Mouse (Mus musculus) hindbrain, postnatal 0 days (tissue): ENCODE measurements around the gene Il20. TPM values are rescaled to one million over a fixed set of nuclear protein-coding genes. Genes with fewer than 3 reads are reported as not detected.

Source experiments
- ATAC-seq: fragments of 200-750 bp; cut with Nextera tagmentation; 2 replicates; pipeline ENCODE4 v1.8.0; 2017; ENCODE audit warnings: mild to moderate bottlenecking, moderate TSS enrichment, moderate library complexity
- DNase-seq: peaks from one replicate; pipeline ENCODE4 v3.0.0-alpha.2; 2015; ENCODE audit warnings: low spot score
- H3K27ac ChIP-seq: fragments of 300-500 bp; sonication (generic); 2 replicates; pipeline ENCODE4 v1.5.1; 2014; ENCODE audit warnings: mild to moderate bottlenecking
- H3K27me3 ChIP-seq: fragments of 300-500 bp; sonication (generic); 2 replicates; pipeline ENCODE4 v1.6.1; 2014; ENCODE audit warnings: low read length, mixed read lengths; ENCODE audit not compliant: insufficient read depth
- H3K36me3 ChIP-seq: fragments of 300-500 bp; sonication (generic); 2 replicates; pipeline ENCODE4 v1.6.1; 2014; ENCODE audit warnings: low read length, mixed read lengths; ENCODE audit not compliant: insufficient read depth
- H3K4me1 ChIP-seq: fragments of 300-500 bp; sonication (generic); 2 replicates; pipeline ENCODE4 v1.6.1; 2014; ENCODE audit warnings: antibody characterized with exemption, low read length, mixed read lengths; ENCODE audit not compliant: insufficient read depth
- H3K4me2 ChIP-seq: fragments of 300-500 bp; sonication (generic); 2 replicates; pipeline ENCODE4 v1.6.1; 2014; ENCODE audit warnings: low read depth, mild to moderate bottlenecking, low read length, moderate library complexity, mixed read lengths
- H3K4me3 ChIP-seq: fragments of 300-500 bp; sonication (generic); 2 replicates; pipeline ENCODE4 v1.5.1; 2014; ENCODE audit warnings: low read length
- H3K9ac ChIP-seq: fragments of 300-500 bp; sonication (generic); replicated peaks from 2 replicates; pipeline ENCODE4 v1.6.1; 2014; ENCODE audit warnings: mild to moderate bottlenecking, low read length, moderate library complexity, mixed read lengths
- H3K9me3 ChIP-seq: fragments of 300-500 bp; sonication (generic); 2 replicates; pipeline ENCODE4 v1.6.1; 2016; ENCODE audit warnings: low read length, mixed read lengths
- CTCF ChIP-seq: IDR thresholded peaks from 2 replicates; pipeline ENCODE4 v1.5.1; 2016; ENCODE audit warnings: antibody characterized with exemption, control low read depth, low read depth
- WGBS: fragments of 180-500 bp; shearing (Covaris S2); extraction: QIAGEN DNeasy Blood & Tissue Kit; methylation state at CpG from one replicate; pipeline ENCODE4 v1.1.7; 2014; 5-methylcytosine and 5-hydroxymethylcytosine counted together
- polyA plus RNA-seq: library from polyadenylated mRNA; unstranded; fragments of >200 nt; fragmentation: Nextera tagmentation; extraction: Ambion mirVana; gene quantifications from 2 replicates; pipeline ENCODE4 v1.2.1, GENCODE M21; 2015
- total RNA-seq: library from RNA; depleted of rRNA; stranded (reverse); fragments of >200 nt; gene quantifications from 2 replicates; pipeline ENCODE4 v1.2.3, GENCODE M21; 2014

The Il20 gene
- total and polyA plus RNA-seq, 2 experiments from 2014 or later = not detected

- no peak overlapping the region for H3K4me2 ChIP-seq
Observed at GRCm38 (mm10) chr1:130926484-130926883, 15.2 kb upstream of the Il20 start.

GRCm38 (mm10) chr1:130918323-130918980 is 7.2 kb upstream of the Il20 start:
- Histone ChIP-seq H3K4me2 (no peak overlapping the region), H3K27ac (no peak overlapping the region), H3K36me3 (no peaks in the 10 kb centered on the region), H3K9me3 (no peaks in the 10 kb centered on the region), H3K4me3 (no peak overlapping the region), H3K27me3 (no peaks in the 10 kb centered on the region), H3K9ac (no peak overlapping the region), H3K4me1 (no peaks in the 10 kb centered on the region)
- TF ChIP-seq CTCF = no peak
- no peak for ATAC-seq
- WGBS = 32% methylated on average over 1 of the region's 1 CpGs
- DNase-seq = no peak

More at GRCm38 (mm10) chr1:130926484-130926883, 15.2 kb upstream of the Il20 start:
- Histone ChIP-seq H3K4me3 (no peak overlapping the region), H3K4me1 (no peaks in the 10 kb centered on the region), H3K36me3 (no peaks in the 10 kb centered on the region), H3K9me3 (no peaks in the 10 kb centered on the region), H3K27ac (no peak overlapping the region), H3K9ac (no peak overlapping the region), H3K27me3 (no peaks in the 10 kb centered on the region)
- DNase-seq (no peak), ATAC-seq (no peak)
- no peak; the same call in 1 of the 2 replicates for TF ChIP-seq CTCF

- no peak overlapping the region for H3K9ac ChIP-seq
- no peaks in the 10 kb centered on the region for H3K27me3 ChIP-seq
- H3K4me1 ChIP-seq = no peaks in the 10 kb centered on the region
- TF ChIP-seq CTCF = no peak
- no peaks in the 10 kb centered on the region for H3K9me3 ChIP-seq
- DNase-seq (no peak), ATAC-seq (no peak)
- 86% methylated on average over 7 of the region's 7 CpGs for WGBS
- no peak overlapping the region for H3K4me3 ChIP-seq
- H3K36me3 ChIP-seq = no peaks in the 10 kb centered on the region
- no peak overlapping the region for H3K27ac ChIP-seq
- H3K4me2 ChIP-seq = no peak overlapping the region
Observed at GRCm38 (mm10) chr1:130902505-130902904, 8.7 kb downstream of the Il20 start.

GRCm38 (mm10) chr1:130894468-130894867 is 16.8 kb downstream of the Il20 start:
- DNase-seq (no peak), ATAC-seq (no peak)
- Histone ChIP-seq H3K9me3 (no peaks in the 10 kb centered on the region), H3K4me1 (no peaks in the 10 kb centered on the region), H3K27ac (no peak overlapping the region), H3K4me2 (no peak overlapping the region), H3K4me3 (no peak overlapping the region), H3K9ac (no peak overlapping the region), H3K27me3 (no peaks in the 10 kb centered on the region), H3K36me3 (no peaks in the 10 kb centered on the region)
- WGBS = 70% methylated on average over 6 of the region's 6 CpGs
- TF ChIP-seq CTCF = no peak

- no peak overlapping the region for H3K27ac ChIP-seq
- H3K4me3 ChIP-seq = no peak overlapping the region
- H3K4me1 ChIP-seq = no peaks in the 10 kb centered on the region
- no peak overlapping the region for H3K4me2 ChIP-seq
- H3K9ac ChIP-seq = no peak overlapping the region
- no peaks in the 10 kb centered on the region for H3K36me3 ChIP-seq
- H3K9me3 ChIP-seq = no peaks in the 10 kb centered on the region
- no peak for ATAC-seq
- no peak for DNase-seq
- no peak for TF ChIP-seq CTCF
- WGBS = 65% methylated on average over 9 of the region's 9 CpGs
- no peaks in the 10 kb centered on the region for H3K27me3 ChIP-seq
Observed at GRCm38 (mm10) chr1:130893329-130894040, 17.8 kb downstream of the Il20 start.

- Histone ChIP-seq H3K27me3 (no peaks in the 10 kb centered on the region), H3K9ac (no peak overlapping the region), H3K4me3 (no peak overlapping the region), H3K36me3 (no peaks in the 10 kb centered on the region), H3K4me1 (no peaks in the 10 kb centered on the region), H3K27ac (no peak overlapping the region), H3K4me2 (no peak overlapping the region), H3K9me3 (no peaks in the 10 kb centered on the region)
- no peak for TF ChIP-seq CTCF
- 47% methylated on average over 1 of the region's 1 CpGs for WGBS
- ATAC-seq (no peak), DNase-seq (no peak)
Observed at GRCm38 (mm10) chr1:130892446-130892845, 18.8 kb downstream of the Il20 start.

GRCm38 (mm10) chr1:130887354-130887753 is 23.9 kb downstream of the Il20 start, which contains the start of gene Il24:
Gene Il24 (minus strand): TSS chr1:130887454.
- TF ChIP-seq CTCF = no peak
- H3K27me3 ChIP-seq = no peaks in the 10 kb centered on the region
- H3K27ac ChIP-seq = no peak within 1 kb of the TSS
- H3K4me3 ChIP-seq = no peak within 1 kb of the TSS
- ATAC-seq (no peak), DNase-seq (no peak)
- H3K9ac ChIP-seq = no peak within 1 kb of the TSS
- H3K4me1 ChIP-seq = no peaks in the 10 kb centered on the region
- H3K9me3 ChIP-seq = no peaks in the 10 kb centered on the region
- no peak within 1 kb of the TSS for H3K4me2 ChIP-seq
- H3K36me3 ChIP-seq = no peaks in the 10 kb centered on the region
